Mouse (Mus musculus) liver, embryonic 16.5 days (tissue): ENCODE results near the gene Hoxd13. TPM values are rescaled to one million over a fixed set of nuclear protein-coding genes. Genes with fewer than 3 reads are reported as not detected.

Experiments
- ATAC-seq: fragments of 200-750 bp; cut with Nextera tagmentation; 2 replicates; pipeline ENCODE4 v1.8.0; 2017; ENCODE audit warnings: low read depth, mild to moderate bottlenecking, moderate number of reproducible peaks, moderate library complexity
- H3K27ac ChIP-seq: fragments of 300-500 bp; sonication (generic); 2 replicates; pipeline ENCODE4 v1.5.1; 2014; ENCODE audit warnings: mild to moderate bottlenecking, low read length
- H3K27me3 ChIP-seq: fragments of 300-500 bp; sonication (generic); 2 replicates; pipeline ENCODE4 v1.6.1; 2014; ENCODE audit warnings: low read depth, low read length, mixed read lengths; ENCODE audit not compliant: control insufficient read depth, insufficient read depth
- H3K36me3 ChIP-seq: fragments of 300-500 bp; sonication (generic); 2 replicates; pipeline ENCODE4 v1.6.1; 2014; ENCODE audit warnings: mild to moderate bottlenecking; ENCODE audit not compliant: control insufficient read depth, insufficient read depth
- H3K4me1 ChIP-seq: fragments of 300-500 bp; sonication (generic); 2 replicates; pipeline ENCODE4 v1.6.1; 2014; ENCODE audit warnings: low read depth, low read length, mixed read lengths; ENCODE audit not compliant: control insufficient read depth
- H3K4me2 ChIP-seq: fragments of 300-500 bp; sonication (generic); 2 replicates; pipeline ENCODE4 v1.6.1; 2014; ENCODE audit warnings: low read depth, low read length, mixed read lengths
- H3K4me3 ChIP-seq: fragments of 300-500 bp; sonication (generic); 2 replicates; pipeline ENCODE4 v1.5.1; 2014; ENCODE audit warnings: low read depth, mild to moderate bottlenecking, low read length
- H3K9ac ChIP-seq: fragments of 300-500 bp; sonication (generic); 2 replicates; pipeline ENCODE4 v1.6.1; 2014; ENCODE audit warnings: low read depth, low read length
- H3K9me3 ChIP-seq: fragments of 300-500 bp; sonication (generic); replicated peaks from 2 replicates; pipeline ENCODE4 v1.6.1; 2016; ENCODE audit warnings: low read length; ENCODE audit not compliant: control insufficient read depth
- WGBS: fragments of 180-500 bp; shearing (Covaris S2); extraction: QIAGEN DNeasy Blood & Tissue Kit; methylation state at CpG from one replicate; pipeline ENCODE4 v1.1.7; 2014; ENCODE audit not compliant: insufficient replicate concordance; 5-methylcytosine and 5-hydroxymethylcytosine counted together
- polyA plus RNA-seq: library from polyadenylated mRNA; unstranded; fragments of >200 nt; fragmentation: Nextera tagmentation; extraction: Ambion mirVana; gene quantifications from 2 replicates; pipeline ENCODE4 v1.2.1, GENCODE M21; 2015

Hoxd13 gene
- polyA plus RNA-seq, 1 experiment from 2014 or later: not detected

- Histone ChIP-seq H3K4me3 (no peak overlapping the region), H3K36me3 (no peaks in the 10 kb centered on the region), H3K27me3 (peaks cover 95% of the 10 kb centered on the region), H3K4me2 (no peak overlapping the region), H3K4me1 (no peaks in the 10 kb centered on the region), H3K9me3 (no peaks in the 10 kb centered on the region), H3K9ac (no peak overlapping the region), H3K27ac (no peak overlapping the region)
- ATAC-seq: no peak
- 2% methylated on average over 3 of the region's 3 CpGs for WGBS
Observed at GRCm38 (mm10) chr2:74669230-74669578, 1.1 kb downstream of the Hoxd13 start.

DNA sequence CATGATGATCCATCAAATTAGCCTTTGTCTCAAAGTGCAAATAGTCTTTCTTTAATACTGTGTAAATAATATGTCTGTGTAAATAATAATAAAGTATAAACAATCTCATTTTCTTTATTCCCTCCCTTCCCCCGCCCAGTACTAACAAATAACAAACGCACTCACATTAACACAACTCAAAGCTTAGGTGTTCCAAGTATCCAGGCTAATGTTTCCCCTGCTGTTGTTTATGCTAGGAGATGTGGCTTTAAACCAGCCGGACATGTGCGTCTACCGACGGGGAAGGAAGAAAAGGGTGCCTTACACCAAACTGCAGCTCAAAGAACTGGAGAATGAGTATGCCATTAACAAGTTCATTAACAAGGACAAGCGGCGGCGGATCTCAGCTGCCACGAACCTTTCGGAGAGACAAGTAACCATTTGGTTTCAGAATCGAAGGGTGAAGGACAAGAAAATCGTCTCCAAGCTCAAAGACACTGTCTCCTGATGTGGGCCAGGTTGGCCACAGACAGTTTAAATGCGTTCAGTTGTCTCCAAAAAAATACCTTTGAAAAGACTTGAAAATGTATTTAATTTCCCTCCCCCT lies 1.6 kb downstream of the Hoxd13 start:
- Histone ChIP-seq H3K4me2 (no peak overlapping the region), H3K9me3 (no peaks in the 10 kb centered on the region), H3K27ac (no peak overlapping the region), H3K4me1 (no peaks in the 10 kb centered on the region), H3K36me3 (no peaks in the 10 kb centered on the region), H3K4me3 (no peak overlapping the region), H3K9ac (no peak overlapping the region), H3K27me3 (peaks cover 95% of the 10 kb centered on the region)
- under 1% methylated on average over 14 of the region's 14 CpGs for WGBS
- ATAC-seq: no peak

- no peaks in the 10 kb centered on the region for H3K36me3 ChIP-seq
- peaks cover 96% of the 10 kb centered on the region for H3K27me3 ChIP-seq
- no peak overlapping the region for H3K4me3 ChIP-seq
- no peaks in the 10 kb centered on the region for H3K9me3 ChIP-seq
- no peak overlapping the region for H3K4me2 ChIP-seq
- WGBS: 5% methylated on average over 3 of the region's 3 CpGs
- no peak overlapping the region for H3K9ac ChIP-seq
- no peak for ATAC-seq
- H3K4me1 ChIP-seq: no peaks in the 10 kb centered on the region
- H3K27ac ChIP-seq: no peak overlapping the region
Observed at GRCm38 (mm10) chr2:74670632-74671188, 2.6 kb downstream of the Hoxd13 start.

DNA sequence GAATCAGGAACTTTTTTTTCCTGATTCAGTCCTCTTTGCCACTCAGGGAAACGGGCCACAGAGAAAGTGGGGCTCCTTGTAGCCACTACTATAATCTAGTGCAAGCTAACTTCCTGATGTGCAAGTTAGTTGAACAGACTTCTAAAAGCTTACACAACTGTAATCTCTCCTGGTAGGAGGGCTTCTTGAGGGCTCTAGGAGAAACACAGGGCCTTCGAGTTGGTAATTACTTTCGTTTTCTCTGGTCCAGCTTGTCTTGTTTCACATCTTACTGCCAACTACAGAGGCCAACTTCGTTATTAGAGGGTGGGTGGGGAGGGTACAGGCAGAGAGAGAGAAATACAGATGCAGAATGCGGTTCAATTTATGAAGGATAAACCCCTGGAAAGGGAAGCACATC lies 3.7 kb downstream of the Hoxd13 start:
- Histone ChIP-seq H3K4me2 (0 out of 2 replicates have a peak overlapping the region, but pooled peaks have one; percentile 11), H3K4me1 (no peaks in the 10 kb centered on the region), H3K27ac (no peak overlapping the region), H3K9ac (no peak overlapping the region), H3K36me3 (no peaks in the 10 kb centered on the region), H3K9me3 (no peaks in the 10 kb centered on the region), H3K27me3 (peaks cover 98% of the 10 kb centered on the region), H3K4me3 (no peak overlapping the region)
- 8% methylated on average over 5 of the region's 5 CpGs for WGBS
- no peak for ATAC-seq

DNA sequence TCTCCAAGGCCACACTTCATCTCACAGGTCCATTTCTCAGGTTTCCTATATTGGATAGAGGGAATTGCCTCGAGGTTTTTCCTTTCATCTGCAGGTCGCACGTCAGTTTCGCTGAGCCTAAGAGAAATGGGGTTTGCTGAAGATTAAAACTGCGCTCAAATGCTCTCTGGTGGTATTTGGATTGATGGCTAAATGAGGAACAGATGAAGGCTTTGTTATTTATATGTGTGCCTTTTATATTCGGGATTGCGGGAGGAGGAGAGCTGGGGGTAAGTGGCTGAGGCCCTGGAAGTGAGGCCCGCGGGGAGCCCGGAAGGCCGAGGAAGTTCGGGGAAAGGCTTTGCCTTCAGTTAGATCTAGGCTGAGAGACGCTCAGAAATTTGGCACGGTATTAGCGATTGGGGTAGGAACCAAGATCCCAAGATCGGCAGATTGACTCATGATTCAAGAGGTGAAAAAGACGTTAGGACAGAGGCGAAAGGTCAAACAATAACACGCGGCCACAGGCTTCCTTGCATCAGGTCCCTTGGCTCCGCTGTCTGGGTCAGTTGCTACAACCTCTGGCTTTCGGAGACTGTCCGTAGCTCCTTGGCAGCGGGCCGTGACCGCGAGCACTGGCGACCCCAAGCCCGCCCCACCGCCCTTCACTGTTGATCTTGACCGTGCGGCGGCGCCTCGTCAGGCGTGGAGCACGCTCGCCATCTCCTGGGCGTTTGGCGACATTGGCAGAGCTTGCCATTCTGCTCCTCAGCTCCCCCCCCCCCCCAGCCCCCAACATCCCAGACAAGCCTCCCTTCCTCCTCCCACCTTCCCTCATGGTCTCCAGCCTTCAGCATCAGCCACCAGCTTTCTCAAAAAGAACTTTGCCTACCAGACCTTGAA lies 4.6 kb downstream of the Hoxd13 start:
- no peak overlapping the region for H3K27ac ChIP-seq
- WGBS: 2% methylated on average over 40 of the region's 40 CpGs
- H3K9me3 ChIP-seq: no peaks in the 10 kb centered on the region
- H3K4me1 ChIP-seq: no peaks in the 10 kb centered on the region
- no peak for ATAC-seq
- peaks cover 97% of the 10 kb centered on the region for H3K27me3 ChIP-seq
- no peaks in the 10 kb centered on the region for H3K36me3 ChIP-seq
- H3K4me3 ChIP-seq: peak overlapping the region; percentile 24
- H3K9ac ChIP-seq: no peak overlapping the region
- H3K4me2 ChIP-seq: peak overlapping the region; percentile 40

DNA sequence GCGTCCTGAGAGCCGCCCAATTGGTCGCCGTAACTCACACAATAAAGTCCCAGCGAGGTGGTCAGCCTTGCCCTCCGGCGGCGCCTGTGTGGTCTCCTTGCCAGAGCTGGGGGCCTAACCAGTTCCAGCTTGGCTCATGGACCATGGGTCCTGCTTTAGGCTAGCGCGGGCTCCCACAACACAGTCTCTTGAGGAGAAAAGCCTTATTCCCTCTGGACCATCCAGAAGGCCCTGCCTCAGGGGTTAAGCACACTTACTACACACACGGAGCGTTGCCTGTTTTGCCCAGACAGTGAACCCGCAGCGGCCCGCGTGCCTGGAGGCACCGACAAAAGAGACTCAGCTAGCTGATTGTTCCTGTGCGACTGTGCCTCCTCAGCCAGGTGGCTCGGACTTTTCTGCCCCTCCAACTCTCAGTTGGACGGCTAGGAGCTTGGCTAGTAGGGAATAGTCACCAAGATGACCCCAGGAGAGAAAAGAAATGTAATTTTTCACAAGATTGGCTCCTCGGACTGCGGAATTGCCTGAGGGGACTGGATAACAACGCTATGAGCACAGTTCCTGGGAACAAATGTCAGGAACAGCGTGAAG lies 5.8 kb downstream of the Hoxd13 start:
- peaks cover 95% of the 10 kb centered on the region for H3K27me3 ChIP-seq
- no peak overlapping the region for H3K4me3 ChIP-seq
- no peak for ATAC-seq
- WGBS: 2% methylated on average over 24 of the region's 24 CpGs
- no peaks in the 10 kb centered on the region for H3K36me3 ChIP-seq
- no peaks in the 10 kb centered on the region for H3K9me3 ChIP-seq
- no peak overlapping the region for H3K4me2 ChIP-seq
- H3K4me1 ChIP-seq: no peaks in the 10 kb centered on the region
- no peak overlapping the region for H3K27ac ChIP-seq
- H3K9ac ChIP-seq: no peak overlapping the region

GRCm38 (mm10) chr2:74674881-74675665 lies 7.0 kb downstream of the Hoxd13 start, which contains the start of gene Hoxd12:
Gene Hoxd12 (plus strand): TSS chr2:74675013.
- H3K27me3 ChIP-seq: peaks cover 95% of the 10 kb centered on the region
- H3K9ac ChIP-seq: no peak within 1 kb of the TSS
- WGBS: 3% methylated on average over 47 of the region's 47 CpGs
- no peak within 1 kb of the TSS for H3K4me3 ChIP-seq
- H3K36me3 ChIP-seq: no peaks in the 10 kb centered on the region
- H3K9me3 ChIP-seq: no peaks in the 10 kb centered on the region
- no peak for ATAC-seq
- no peak within 1 kb of the TSS for H3K4me2 ChIP-seq
- no peaks in the 10 kb centered on the region for H3K4me1 ChIP-seq
- no peak within 1 kb of the TSS for H3K27ac ChIP-seq

DNA sequence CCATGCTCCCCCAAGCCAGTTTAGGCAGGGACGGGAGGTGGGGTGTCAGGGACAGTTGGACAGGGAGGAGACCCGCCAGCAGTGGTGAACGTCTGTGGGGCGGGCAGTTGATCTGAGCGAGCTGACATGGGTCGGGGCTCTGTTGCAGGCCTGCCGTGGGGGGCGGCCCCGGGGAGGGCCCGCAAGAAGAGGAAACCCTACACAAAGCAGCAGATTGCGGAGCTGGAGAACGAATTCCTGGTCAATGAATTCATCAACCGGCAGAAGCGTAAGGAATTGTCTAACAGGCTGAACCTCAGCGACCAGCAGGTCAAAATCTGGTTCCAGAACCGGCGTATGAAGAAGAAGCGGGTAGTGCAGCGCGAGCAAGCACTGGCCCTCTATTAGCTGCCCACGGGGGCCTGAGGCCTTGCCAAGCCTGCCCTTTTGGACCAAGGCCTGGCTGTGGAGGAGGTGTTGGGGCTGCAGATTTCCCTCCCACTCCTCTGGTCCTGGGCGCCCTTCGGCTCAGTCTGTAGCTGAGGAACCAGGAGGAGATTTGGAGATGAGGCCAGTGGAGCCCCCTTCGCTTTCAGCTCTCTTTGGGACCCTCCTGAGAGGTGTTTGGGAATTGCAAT lies 7.7 kb downstream of the Hoxd13 start:
- H3K9me3 ChIP-seq: no peaks in the 10 kb centered on the region
- H3K4me2 ChIP-seq: no peak overlapping the region
- WGBS: 5% methylated on average over 24 of the region's 24 CpGs
- H3K4me1 ChIP-seq: no peaks in the 10 kb centered on the region
- no peak for ATAC-seq
- no peak overlapping the region for H3K4me3 ChIP-seq
- H3K36me3 ChIP-seq: no peaks in the 10 kb centered on the region
- H3K27ac ChIP-seq: no peak overlapping the region
- H3K9ac ChIP-seq: no peak overlapping the region
- peaks cover 97% of the 10 kb centered on the region for H3K27me3 ChIP-seq
